Mouse (Mus musculus) heart, postnatal 0 days (tissue): ENCODE results near the gene Ntng2.

Source experiments
- CTCF ChIP-seq: IDR thresholded peaks from 2 replicates; pipeline ENCODE4 v1.5.1; 2016; ENCODE audit warnings: antibody characterized with exemption, control low read depth, low read depth
- EP300 ChIP-seq: IDR thresholded peaks from 2 replicates; pipeline ENCODE4 v1.6.1; 2016; ENCODE audit warnings: antibody characterized with exemption, low read depth

- TF ChIP-seq CTCF (no peak), EP300 (no peak)
Measured at GRCm38 (mm10) chr2:29261126-29261525, 8.3 kb upstream of the Ntng2 start.
